8 mouse cellular contexts compared by ENCODE assay signal in the genomic region with DNA sequence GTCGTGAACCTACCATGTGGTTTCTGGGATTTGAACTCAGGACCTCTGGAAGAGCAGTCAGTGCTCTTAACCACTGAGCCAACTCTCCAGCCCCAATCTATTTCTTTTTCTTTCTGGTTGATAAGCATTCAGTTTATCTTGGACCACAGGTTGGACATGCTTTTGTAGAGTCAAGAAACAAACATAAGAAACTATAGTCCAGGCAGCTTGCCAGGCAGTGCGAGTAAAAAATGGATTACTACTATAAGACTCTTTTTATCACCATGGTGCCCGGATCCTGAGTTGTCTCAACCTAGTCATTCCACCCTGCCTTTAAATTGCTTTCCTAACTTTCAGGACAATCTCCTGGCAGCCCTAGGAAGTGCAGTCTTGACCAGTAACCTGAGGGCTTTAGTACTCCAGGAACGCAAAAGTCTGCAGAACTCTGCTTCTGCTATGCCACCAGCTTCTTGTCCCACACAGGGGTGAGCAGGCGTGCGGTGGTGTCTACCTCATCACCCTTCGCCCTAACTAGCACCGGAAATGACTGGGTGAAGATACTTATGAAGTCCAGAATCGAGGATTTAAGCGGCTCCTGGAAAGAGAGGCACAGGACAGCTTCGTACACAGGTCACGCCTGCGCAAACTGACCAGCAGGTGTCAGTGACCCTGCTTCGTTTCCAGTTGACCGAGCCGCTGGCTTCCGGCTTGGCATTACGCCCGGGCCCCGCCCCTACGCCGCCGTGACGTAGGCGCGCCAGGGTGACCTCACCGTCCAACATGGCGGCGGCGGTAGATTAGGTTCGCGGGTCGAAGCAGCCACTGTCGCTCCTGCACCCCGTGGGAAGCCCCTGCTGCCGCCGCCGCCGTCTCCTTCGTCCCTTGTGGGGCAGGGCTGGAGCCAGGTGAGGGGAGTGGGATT. TPM values are rescaled to one million over a fixed set of nuclear protein-coding genes. Genes with fewer than 3 reads are reported as not detected.
DNase-seq lines count a peak whose midpoint lies in the region; ATAC-seq and TF ChIP-seq lines count a peak whose summit lies in the region.

A gene (plus strand): TSS at position 739 of the 901 bp plus-strand sequence.

- H3K4me2 ChIP-seq in forebrain, embryonic 15.5 days (replicated peaks) = peak within 1 kb of the TSS; percentile 57

- 4% methylated on average over 40 of the region's 40 CpGs for WGBS in forebrain, embryonic 15.5 days
- WGBS in lung, adult 2 months = 2% methylated on average over 40 of the region's 40 CpGs

- peak within 1 kb of the TSS; percentile 97 for H3K4me3 ChIP-seq in ES-Bruce4 (ENCODE audit: low read depth, low read length)
- peak within 1 kb of the TSS; percentile 78 for H3K4me3 ChIP-seq in forebrain, embryonic 15.5 days
- peak within 1 kb of the TSS; percentile 98 for H3K4me3 ChIP-seq in lung, adult 2 months (replicated peaks; ENCODE audit: extremely low read depth, low read depth, low read length)

- intact Hi-C loops in heart, postnatal 25 days (cut with DNase I) = no loop called here

- peak; percentile 95 for TF ChIP-seq POLR2A in ES-Bruce4 (IDR thresholded peaks at IDR 0.05; ENCODE audit: insufficient read depth, low read length)
- TF ChIP-seq POLR2A in lung, adult 2 months (IDR thresholded peaks at IDR 0.05; ENCODE audit: borderline replicate concordance, extremely low read depth, low read depth, low read length) = peak; percentile 82; the same call in 1 of the 2 replicates

- H3K36me3 ChIP-seq in ES-Bruce4 (ENCODE audit: control insufficient read depth, insufficient read depth, low read length, poor library complexity, severe bottlenecking) = no peaks in the 10 kb centered on the region
- H3K36me3 ChIP-seq in forebrain, embryonic 15.5 days = no peaks in the 10 kb centered on the region

- peak within 1 kb of the TSS; percentile 21; the same call in 1 of the 2 replicates for H3K27ac ChIP-seq in ES-Bruce4 (ENCODE audit: insufficient read depth, low read length)
- H3K27ac ChIP-seq in forebrain, embryonic 15.5 days (replicated peaks) = peak within 1 kb of the TSS; percentile 94

- peak; percentile 49 for TF ChIP-seq CTCF in ES-Bruce4 (IDR thresholded peaks at IDR 0.05; ENCODE audit: low read depth, low read length)
- peak; percentile 57 for TF ChIP-seq CTCF in lung, adult 2 months (IDR thresholded peaks at IDR 0.05; ENCODE audit: insufficient read depth, low read length)

- ATAC-seq in forebrain, embryonic 15.5 days (replicated peaks) = peak; percentile 93
- ATAC-seq in neutrophil, adult 5-6 weeks (ENCODE audit: extremely low read depth, insufficient number of reproducible peaks, low FRiP score, poor library complexity, severe bottlenecking) = peak; percentile 96

- H3K27me3 ChIP-seq in ES-Bruce4 (ENCODE audit: control insufficient read depth, insufficient read depth, low read length, poor library complexity, severe bottlenecking) = no peaks in the 10 kb centered on the region
- no peaks in the 10 kb centered on the region; the same call in 1 of the 2 replicates for H3K27me3 ChIP-seq in forebrain, embryonic 15.5 days

- DNase-seq in cerebellum, adult 11 months = peak; percentile 93
- DNase-seq in heart, postnatal 25 days (ENCODE audit: low spot score) = peak; percentile 93
- peak; percentile 86 to 95 for DNase-seq in layer of hippocampus, adult 18-20 months (ENCODE audit: low spot score in 2 of 2)
- peak; percentile 100 for DNase-seq in lung, adult 2 months
- peak; percentile 83 to 85 for DNase-seq in thymus, adult 18-20 months

- H3K9ac ChIP-seq in ES-Bruce4 (ENCODE audit: low read depth, poor library complexity, severe bottlenecking) = peak within 1 kb of the TSS; percentile 80
- H3K9ac ChIP-seq in forebrain, embryonic 15.5 days (replicated peaks) = peak within 1 kb of the TSS; percentile 93

- no peaks in the 10 kb centered on the region for H3K4me1 ChIP-seq in ES-Bruce4 (ENCODE audit: control insufficient read depth, insufficient read depth, low read length)
- peaks cover 14% of the 10 kb centered on the region for H3K4me1 ChIP-seq in forebrain, embryonic 15.5 days
- peaks cover 4% of the 10 kb centered on the region; the same call in 1 of the 2 replicates for H3K4me1 ChIP-seq in lung, adult 2 months (ENCODE audit: control insufficient read depth, insufficient read depth, low read length)

- H3K9me3 ChIP-seq in ES-Bruce4 (replicated peaks; ENCODE audit: control insufficient read depth, insufficient read depth, low read length, poor library complexity, severe bottlenecking) = no peaks in the 10 kb centered on the region
- H3K9me3 ChIP-seq in forebrain, embryonic 15.5 days = no peaks in the 10 kb centered on the region

- TF ChIP-seq EP300 in ES-Bruce4 (IDR thresholded peaks at IDR 0.05; ENCODE audit: insufficient read depth, low read depth, low read length) = no peak

RNA-seq across cellular contexts. Expression of the gene that starts here (rescaled TPM):
- polyA plus RNA-seq in ES-Bruce4 (2011; ENCODE audit: insufficient read depth, insufficient read length, low read depth, missing spikeins) = 56.4 and 70.4 TPM in 2 replicates
- polyA plus RNA-seq in forebrain, embryonic 15.5 days (2015; fragmentation: Nextera tagmentation; extraction: Ambion mirVana) = 32.6 and 32.9 TPM in 2 replicates
- 10 to 100 TPM; 77.0 to 87.7 TPM for total RNA-seq in heart, postnatal 25 days (2021)
- total RNA-seq in layer of hippocampus, adult 18-20 months (2021) = 10 to 100 TPM; 44.1 to 46.3 TPM
- 17.3 and 21.1 TPM in 2 replicates for polyA plus RNA-seq in lung, adult 2 months (2012; rRNA removed)
- 10.6 and 12.9 TPM in 2 replicates for total RNA-seq in neutrophil, adult 5-6 weeks (2017)

Comparison
In these comparisons a context has a peak if more than half of its experiments do, and no peak if none do; other contexts are left out.
1. Peak in every context shown above with its lines: DNase-seq, ATAC-seq, H3K4me3 ChIP-seq and H3K27ac ChIP-seq.